Mouse (Mus musculus) NIH3T3 (cell line): Measurements from ENCODE around the gene Pank1.

ENCODE experiments used
- DNase-seq: peaks from one replicate; pipeline ENCODE4 v3.0.0-alpha.2; 2012; ENCODE audit warnings: low read depth

Pank1 gene

DNA sequence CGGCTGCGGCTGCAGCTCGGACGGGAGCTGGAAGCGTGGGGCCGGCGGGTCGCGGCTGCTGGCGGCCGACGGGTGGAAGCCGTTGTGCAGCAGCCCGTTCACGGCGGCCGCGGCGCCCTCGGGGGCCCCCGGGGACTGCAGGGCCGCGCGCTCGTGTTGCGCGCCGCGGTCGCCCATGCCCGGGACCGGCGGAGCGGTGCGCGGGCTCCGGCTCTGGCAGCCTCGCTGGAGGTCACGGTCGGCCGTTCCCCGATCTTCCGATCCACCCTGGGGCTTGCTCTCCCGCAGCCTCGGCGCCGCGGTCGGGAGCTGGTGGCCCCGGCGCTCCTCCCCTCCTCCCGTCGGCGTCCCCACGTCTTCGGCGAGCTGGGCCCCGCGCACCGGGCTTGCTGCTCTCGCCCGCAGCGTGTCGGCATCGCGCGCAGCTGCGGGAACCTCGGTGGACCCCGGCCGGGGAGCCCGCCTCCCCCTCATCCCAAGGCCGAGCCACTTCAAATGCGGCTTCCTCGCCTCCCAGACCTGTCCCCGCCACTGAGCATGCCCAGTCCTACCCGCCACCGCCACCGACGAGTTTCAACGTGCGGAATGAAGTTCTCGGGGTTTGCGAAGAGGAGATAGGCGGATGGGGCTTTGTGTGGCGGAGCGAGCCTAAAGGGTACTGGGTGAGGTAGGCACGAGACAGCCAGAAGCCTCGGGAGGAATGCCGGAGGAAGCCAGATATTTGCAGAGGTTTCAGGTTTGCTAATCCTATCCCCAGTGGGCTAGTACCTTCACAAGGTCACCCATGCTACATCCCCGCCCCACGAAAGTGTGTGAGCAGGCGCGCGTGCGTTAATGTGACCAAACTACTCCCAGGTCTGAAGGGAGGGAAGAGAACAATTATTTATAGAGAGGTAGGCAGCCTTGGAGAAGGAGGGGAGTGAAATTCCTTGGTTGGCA lies at the start of gene Pank1:
Gene Pank1, minus strand, starts transcription at position 853 of the 939 bp plus-strand sequence.
- DNase-seq: peak; percentile 69

DNA sequence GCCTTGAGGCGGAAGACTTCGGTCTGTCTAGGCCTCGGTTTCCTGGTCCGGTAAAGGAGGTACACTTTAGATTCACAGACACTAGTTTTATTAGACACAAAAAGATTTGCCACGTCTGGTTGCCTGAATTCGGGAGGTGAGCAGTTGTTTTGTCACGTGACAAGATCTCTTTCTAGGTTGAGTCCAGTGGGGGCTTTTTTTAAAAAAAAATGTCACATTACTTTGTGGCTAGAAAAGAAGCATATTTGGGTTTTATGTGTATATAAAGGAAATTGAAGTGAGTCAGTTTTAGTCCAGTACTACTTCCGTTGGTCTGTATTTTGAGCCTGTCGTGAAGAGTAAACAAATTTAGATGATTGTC lies 43.3 kb upstream of the Pank1 start:
- DNase-seq: no peak

DNA sequence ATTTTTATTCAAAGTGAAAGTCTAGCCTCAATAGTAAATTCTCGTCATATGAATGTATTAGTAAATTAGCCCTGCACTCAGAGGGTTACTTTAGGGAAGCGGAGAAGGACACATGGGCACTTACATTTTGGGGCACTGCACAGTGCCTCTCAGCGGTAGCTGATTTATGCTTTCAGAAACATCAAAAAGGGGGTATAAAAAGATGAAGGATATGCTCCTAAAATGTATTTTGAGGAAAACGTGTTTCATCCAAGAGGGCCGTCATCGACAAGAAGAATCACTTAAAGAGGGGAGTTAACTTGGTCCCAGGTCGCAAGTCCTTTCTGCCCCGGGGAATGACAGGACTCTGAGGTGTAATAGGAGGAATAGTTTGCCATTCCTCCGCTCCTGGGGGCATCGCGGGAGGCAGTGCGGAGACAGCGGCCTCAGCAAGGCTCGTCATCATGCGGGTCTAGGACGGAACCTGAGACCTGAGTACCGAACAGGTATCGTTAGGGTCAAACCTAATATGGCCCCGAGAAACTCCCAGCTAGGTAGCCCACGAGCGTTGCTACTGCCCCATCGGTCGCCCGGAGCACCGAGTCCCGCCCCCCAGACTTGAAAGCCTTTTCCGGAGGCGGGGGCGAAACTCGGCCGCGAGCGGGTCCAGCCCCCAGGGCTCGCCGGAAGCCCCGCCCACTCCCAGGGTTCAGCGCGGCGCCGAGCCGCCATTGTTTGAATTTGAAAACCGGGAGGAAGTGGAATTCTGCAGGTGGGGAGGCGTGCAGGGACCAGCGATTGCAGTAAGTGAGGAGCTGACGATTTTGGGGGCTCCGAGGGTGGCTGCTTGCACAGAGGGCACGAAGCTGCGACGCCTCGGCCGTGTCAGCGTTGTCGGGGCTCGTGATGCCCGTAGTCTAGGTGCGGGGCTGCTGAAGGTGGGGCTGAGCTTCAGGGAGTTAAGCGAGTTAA lies 42.7 kb upstream of the Pank1 start, which contains the start of gene Kif20b:
Gene Kif20b, plus strand, starts transcription at position 710 of the 951 bp plus-strand sequence.
- DNase-seq: peak; percentile 97

DNA sequence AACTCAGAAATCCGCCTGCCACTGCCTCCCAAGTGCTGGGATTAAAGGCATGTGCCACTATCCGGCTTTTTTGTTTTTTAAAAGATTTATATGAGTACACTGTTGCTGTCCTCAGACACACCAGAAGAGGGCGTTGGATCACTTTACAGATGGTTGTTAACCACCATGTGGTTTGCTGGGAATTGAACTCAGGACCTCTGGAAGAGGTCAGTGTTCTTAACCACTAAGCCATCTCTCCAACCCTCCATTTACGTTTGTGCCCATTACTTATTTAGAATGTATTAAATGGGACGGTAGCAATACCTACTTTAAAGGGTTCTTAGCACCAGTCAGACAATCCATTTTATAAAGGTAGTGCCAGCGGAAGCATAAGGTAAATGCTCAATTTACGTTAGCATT lies 42.0 kb upstream of the Pank1 start:
- peak; percentile 77 for DNase-seq

DNA sequence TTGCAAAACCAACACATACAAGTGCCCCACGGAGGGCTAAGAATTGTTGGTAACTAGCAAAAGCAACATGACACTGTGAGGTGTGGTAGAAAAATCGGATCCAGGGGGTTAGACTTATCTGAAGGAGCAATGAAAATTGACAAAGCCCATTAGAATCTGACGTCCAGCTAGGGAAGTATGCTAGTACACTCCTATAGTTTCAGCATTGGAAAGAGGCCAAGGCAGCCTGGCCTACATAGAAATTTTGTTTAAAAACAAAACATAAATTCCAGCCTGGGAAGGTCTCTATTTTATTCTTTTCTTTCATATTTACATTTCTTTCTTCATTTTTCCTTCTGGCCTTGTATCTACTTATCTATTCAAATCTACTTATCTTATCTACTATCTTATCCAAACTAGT lies 41.3 kb upstream of the Pank1 start:
- peak; percentile 59 for DNase-seq

DNA sequence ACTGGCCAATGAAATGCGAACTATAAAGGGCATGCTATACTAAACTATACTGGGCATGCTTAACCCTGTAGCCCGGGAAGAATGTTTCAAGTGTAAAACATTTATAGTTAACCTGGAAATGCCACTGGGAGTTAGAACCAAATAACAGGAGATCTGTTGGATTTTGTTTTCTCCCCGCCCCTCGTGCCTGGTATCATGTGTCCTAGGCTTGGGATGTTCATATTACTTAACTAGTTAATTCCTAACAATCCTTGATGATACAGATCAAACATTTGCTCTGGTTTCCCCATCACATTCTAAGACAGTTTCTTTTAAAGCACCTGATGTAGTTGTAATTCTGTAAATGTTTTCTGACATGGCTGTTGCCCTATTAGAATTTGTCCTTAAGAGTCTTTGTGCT lies 40.8 kb upstream of the Pank1 start:
- no peak for DNase-seq

DNA sequence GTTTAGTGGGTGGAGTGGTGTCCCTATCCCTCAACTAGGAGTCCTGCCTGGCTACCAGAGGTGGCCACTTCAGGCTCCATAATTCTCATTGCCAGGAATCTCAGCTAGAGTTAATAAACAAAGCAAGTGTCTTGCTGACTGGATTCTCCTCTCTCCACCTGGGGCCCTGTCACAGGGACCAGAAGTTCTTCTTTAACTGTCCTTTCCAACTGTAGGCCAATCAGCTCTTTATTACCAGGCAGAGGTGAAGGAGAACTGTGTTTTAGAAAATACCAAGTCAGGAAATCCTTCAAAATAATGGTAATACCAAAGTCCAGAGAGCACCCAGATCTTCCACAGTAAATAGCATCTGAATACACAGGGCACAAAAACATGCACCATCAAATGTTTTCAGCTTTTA lies 33.1 kb upstream of the Pank1 start:
- no peak for DNase-seq

DNA sequence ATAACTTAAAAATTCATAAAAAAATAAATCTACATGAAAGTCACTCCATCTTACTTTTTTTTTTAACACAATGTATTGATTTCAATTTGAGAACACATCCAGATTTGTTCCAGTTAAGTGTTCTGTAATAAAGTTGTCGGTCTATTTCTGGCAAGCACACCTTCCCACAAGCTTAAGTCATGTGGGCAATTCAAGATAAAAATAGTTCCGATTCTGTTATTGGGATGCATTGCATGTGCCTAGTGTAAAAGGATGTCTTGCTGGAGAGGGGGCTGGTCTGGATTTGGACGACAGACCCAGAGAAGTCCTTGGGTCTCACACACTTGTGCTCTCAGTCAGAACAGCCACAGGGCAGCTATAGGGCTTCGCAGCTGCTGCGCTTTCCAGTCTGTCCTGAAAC lies 27.5 kb upstream of the Pank1 start:
- no peak for DNase-seq

DNA sequence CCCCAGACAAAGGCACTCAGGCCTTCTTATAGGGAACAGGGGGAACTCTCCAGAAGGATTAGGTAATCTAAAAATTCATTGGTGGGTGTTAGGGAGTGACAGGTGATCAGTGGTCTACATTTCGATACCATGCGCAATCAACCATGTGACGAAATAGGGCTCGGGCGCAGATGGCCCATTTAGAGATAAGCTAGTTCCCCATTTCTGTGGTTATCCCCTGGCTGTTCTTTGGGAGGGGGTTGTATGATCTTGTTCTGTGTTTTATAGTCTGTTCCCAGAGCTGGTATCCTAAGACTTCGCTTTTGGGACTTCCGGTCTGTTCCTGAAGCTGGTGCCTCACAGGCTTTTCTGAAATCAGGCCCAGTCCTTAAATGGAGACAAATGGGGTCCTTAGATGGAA lies 26.2 kb upstream of the Pank1 start:
- no peak for DNase-seq

DNA sequence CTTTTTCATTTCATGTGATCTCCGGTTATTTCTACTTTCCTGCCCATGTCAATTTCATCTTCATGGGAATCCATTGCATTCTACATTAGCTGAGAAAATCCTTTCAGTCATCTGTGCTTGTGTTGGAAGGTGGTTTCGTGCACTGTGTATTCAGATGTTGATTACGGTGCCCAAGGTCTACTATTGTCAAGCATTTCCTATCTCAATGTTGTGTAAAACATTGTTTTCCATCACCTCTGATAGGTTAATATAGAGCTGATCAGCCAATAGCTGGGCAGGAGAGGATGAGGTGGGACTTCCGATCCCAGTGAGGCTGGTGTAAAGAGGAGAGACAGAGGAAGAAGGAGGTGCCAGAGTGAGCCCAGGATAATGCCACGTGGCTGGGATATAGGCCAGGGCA lies 24.8 kb upstream of the Pank1 start:
- DNase-seq: no peak

DNA sequence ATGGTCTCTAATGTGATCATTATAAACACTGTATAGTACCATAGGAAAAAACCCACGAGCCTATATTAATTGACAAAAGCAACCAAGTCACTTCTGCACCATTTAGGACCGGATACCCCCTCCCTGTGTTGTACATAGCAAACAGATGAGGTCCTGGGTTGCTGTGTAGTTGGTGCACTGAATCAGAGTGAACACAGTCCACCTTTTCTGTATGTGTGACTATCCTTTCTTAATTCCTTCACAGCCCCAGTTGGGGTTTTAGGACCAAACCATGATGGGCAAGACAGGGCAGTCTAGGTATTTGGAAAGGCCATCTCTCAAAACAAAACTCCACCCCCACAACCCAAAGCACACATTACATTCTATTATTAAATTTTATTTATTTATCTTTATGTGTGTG lies 22.5 kb upstream of the Pank1 start:
- no peak for DNase-seq

DNA sequence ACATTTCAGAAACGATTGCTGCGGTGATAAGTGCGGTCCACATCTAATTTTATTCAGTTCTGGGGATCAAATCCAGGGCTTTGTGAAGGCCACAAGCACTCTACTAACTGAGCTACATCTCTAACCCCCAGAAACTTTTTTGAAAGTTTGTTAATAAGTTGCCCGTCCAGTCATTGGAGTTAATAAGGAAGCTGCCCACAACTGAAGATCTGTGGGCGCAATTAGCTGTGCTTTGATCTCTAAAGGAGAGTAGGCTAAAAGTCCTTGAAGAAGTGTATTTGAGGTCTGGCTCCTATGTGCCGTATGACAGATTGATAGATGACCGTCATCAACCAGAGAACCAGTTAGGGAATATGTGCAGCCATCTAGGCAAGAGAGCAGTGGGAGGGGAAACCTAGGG lies 22.0 kb upstream of the Pank1 start:
- no peak for DNase-seq

DNA sequence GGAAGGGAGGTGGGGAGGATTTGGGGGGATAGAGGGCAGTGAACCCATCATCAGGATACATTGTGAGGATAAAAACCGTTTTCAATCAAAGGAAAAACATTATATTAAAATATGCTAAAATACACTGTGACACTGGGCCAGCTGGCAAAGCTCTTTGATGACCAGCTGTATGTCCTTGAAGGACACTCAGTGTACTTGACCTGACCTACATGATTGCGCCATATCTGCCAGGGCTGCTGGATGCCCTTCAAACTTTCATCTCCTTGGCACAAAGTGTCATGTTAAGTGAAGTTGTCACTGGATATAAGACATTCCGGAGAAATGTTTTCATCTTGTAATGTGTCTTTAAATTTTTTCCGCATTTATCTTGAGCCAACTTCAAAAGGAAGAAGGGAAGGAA lies 19.7 kb upstream of the Pank1 start:
- DNase-seq: no peak

DNA sequence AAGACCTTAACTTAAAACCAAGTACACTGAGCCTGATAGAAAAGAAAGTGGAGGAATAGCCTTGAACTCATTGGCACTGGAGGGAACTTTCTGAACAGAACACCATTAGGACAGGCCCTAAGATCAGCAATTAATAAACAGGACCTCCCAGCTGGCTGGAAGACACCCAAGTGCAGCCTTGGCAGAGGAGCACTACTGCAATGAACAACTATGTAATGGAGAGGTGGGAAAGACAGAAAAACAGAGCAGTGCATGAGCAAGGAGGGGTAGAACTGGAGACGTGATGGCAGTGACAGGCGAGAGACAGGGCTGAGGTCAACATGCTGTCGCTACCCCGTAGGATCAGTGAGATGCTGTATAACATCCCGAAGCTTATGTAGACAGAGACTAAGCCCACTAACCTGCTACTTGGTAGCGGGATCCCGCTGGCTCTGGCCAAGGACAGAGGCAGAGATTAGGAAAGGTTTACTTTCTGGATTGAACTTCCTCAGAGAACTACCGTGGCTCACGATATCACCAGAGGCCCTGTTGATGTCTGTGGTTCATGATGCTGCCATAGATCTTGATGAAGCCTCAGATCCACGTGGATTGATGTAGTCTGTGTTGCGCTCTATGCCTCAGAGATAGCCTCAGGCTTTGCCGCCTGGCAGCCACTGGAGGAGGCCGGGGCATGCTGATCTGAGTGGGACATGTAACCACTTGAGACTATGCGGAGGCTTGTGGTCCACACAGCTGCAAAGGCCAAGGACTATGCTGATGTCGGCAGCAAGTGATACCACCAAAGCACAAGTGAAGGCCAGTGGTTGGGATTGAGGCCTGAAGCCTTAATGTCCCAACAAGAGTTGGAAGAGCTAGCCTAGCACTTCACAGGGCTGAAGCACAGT lies 18.1 kb upstream of the Pank1 start:
- DNase-seq: no peak

DNA sequence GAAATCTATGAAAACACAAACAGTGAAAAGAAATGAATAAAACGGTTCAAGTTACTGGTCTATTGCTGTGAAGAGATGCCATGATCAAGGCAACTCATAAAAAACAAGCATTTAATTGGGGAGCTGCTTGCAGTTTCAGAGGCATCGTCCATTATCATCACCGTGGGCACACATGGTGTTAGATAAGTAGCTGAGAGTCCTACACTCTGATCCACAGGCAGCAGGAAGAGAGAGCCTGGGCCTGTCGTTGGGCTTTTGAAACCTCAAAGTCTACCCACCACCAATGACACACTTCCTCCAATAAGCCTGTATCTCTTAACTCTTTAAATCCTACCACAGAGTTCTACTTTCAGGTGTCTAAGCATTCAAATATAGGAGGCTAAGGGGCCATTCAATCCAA lies 15.8 kb upstream of the Pank1 start:
- DNase-seq: no peak

DNA sequence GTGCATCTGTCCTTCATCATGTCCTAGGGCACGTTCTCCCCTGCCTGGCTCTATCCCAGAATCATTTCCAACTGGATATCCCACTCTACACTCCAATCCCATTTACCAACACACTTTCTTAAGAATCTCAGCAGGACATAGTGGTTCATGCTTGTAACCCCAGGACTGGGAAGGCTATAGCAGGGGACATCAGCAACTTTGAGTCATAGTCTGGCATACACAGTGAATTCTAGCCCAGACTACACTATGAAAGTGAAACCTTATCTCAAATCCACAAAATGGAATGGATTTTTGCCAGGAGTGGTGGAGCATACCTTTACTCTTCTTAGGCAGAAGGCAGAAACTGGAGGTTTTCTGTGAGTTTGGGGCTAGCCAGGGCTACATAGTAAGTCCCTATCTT lies 12.3 kb upstream of the Pank1 start:
- DNase-seq: peak; percentile 23

DNA sequence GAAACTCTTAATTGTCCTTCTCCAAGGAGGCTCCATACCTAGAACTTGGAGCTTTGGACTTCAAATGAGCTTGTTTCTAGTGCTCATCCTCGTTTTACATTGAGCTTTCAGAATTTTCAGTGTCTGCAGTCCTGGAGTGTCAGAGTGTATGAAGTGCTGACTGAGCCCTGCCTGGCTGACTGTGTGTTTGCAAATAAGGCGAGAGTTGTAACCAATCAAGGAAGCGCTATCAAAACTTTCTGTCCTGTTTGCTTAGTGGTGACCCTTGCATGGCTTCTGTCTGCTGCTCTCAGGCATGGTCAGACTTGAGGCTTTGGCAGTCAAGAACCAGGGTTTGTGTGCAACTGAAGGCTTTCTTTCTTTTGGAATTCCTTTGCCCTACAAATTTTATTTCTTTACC lies 11.7 kb upstream of the Pank1 start:
- DNase-seq: no peak

DNA sequence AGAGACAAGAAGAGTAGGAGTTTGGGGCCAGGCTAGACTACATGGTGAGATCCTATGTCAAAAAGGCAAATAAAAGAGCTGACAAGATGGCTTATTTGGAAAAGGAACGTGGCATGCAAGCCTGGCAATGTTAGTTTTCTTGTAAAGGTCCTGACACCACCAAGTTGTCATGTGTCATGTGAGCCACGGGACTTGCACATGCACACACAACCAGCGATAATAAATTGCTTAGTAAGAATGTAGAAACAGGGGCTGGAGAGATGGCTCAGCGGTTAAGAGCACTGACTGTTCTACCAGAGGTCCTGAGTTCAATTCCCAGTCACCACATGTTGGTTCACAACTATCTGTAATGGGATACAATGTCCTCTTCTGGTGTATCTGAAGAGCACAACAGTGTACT lies 7.1 kb upstream of the Pank1 start:
- peak; percentile 11 for DNase-seq

DNA sequence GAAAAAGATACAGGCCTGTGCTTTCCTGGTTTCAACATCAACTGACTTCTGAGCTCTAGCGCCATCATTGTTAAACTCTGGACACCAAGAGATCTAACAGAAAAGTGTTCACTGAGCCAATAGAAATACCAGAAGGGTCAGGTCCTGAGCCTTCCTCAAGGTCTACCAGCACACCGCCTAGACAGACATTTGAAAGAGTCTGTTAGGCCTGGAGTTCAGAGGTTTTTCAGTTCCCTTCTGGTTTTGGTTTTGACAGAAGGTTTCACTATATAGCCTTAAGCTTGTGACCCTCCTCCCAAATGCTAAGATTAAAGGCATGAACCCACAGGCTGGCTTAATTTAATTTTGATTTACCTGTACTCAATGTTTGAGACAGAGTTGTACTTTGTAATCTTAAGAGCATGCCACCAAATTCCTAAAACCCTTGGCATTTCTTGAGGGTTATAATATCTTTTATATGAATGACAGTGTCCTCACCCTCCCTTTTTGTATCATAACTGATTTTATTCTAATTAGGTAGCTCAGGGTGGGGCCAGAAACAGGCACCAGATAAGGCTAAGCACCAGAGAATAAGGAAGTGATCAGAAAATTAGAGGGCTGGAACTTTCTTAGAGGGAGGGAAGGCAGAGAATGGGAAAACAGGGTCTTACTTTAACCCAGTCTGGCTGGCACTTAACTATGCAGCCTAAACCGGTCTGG lies 4.4 kb upstream of the Pank1 start:
- DNase-seq: no peak

DNA sequence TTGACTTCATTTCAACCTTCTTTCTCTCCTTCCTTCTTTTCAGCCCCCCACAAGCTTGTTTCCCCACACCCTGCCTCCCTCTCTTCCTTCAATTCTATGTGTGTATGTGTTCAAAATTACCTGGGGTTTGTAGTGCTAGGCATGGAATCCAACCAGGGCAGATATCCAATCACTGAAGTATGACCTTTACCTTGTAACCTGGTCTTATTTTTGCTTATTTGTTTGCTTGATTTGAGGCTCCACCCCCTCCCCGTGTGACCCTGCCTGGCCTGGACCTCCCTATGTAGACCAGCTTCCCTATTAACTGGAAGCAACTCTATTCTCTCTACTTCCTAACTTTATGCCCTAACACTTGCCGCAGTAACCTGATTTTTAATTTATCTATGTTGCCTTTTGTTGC lies 3.2 kb upstream of the Pank1 start:
- DNase-seq: no peak

DNA sequence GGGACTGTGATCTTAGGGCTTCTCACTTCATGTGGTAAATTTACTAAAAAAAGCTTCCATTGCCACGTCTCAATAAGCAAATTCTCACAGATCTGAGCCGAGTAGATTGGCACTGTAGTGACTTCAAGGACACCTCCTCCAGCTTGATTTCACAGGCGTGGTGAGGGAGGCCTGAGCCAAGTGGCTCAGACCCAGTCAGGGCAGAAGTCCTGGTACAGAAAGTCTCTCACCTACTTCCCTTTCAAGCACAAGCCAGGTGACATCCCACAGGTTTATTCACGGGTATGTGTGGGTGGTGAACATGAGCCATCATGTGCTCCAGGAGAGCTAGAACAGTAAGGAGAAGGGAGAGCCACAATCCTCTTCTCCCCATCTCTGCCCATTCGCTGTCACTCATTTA lies 1.9 kb upstream of the Pank1 start:
- no peak for DNase-seq
